Comparison of ENCODE assay signal across 17 mouse cellular contexts in the genomic region with DNA sequence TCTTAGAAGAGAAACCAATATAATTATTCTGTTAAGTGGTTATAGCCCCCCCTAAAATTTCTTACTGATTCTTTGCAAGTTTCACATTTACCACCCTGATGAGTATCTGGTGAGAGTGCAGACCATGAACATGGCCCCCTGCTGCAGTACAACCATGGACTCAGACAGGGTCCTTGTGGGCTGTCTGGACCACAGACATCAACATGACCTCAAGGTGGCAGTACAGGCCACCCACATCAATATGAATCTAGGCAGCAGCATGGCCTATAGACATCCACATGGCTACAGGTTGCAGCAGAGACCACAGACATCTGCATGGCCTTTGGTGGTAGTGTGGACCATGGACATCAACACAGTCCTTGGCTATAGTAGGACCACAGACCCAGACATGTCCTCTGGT. TPM values are rescaled to one million over a fixed set of nuclear protein-coding genes. Genes with fewer than 3 reads are reported as not detected.
DNase-seq lines count a peak whose midpoint lies in the region; ATAC-seq and TF ChIP-seq lines count a peak whose summit lies in the region.
"Had no signal": no experiment of that assay in that cellular context is flagged by ENCODE, and none has a peak within 500 bp of the region (broad histone marks: within the 10 kb centered on the region; RNA-seq: fewer than 3 reads in every experiment).

No protein-coding gene starts in this region.

- H3K9ac ChIP-seq in forebrain, embryonic 11.5 days (ENCODE audit: low read length), result no peak overlapping the region
- no peak overlapping the region for H3K9ac ChIP-seq in forebrain, embryonic 12.5 days
- H3K9ac ChIP-seq in liver, adult 2 months (ENCODE audit: low read depth, low read length), result no peak overlapping the region
- no peak overlapping the region for H3K9ac ChIP-seq in liver, embryonic 11.5 days (ENCODE audit: low read depth, low read length)
- no peak overlapping the region for H3K9ac ChIP-seq in liver, embryonic 14.5 days (replicated peaks)
- H3K9ac ChIP-seq: embryonic facial prominence, embryonic 13.5 days; midbrain, embryonic 12.5 days had no signal

- peak; percentile 74 for TF ChIP-seq CTCF in liver, adult 2 months (IDR thresholded peaks at IDR 0.05; ENCODE audit: low read depth, low read length)
- TF ChIP-seq CTCF in liver, embryonic 14.5 days (IDR thresholded peaks at IDR 0.05; ENCODE audit: low read depth), result peak; percentile 56

- no peak for DNase-seq in forebrain, embryonic 11.5 days (ENCODE audit: low spot score)
- peak; percentile 51 for DNase-seq in liver, adult 2 months (ENCODE audit: extremely low read depth, low read depth, low spot score)
- DNase-seq in liver, embryonic 11.5 days (ENCODE audit: low spot score), result no peak
- peak; percentile 23 for DNase-seq in ZHBTc4 (ENCODE audit: low read depth, low spot score)
- no peak for DNase-seq in liver, embryonic 14.5 days (ENCODE audit: low read depth in 3 of 3, low spot score in 3 of 3)
- no peak for DNase-seq in urinary bladder, adult 2 months (ENCODE audit: low spot score)
- no peak for DNase-seq in right cerebral cortex, postnatal 25 days
- DNase-seq: cerebellum, adult 2 months; heart, postnatal 14 days had no signal

- H3K27ac ChIP-seq in forebrain, embryonic 11.5 days (ENCODE audit: low read depth, low read length), result no peak overlapping the region
- H3K27ac ChIP-seq in forebrain, embryonic 12.5 days, result no peak overlapping the region
- no peak overlapping the region for H3K27ac ChIP-seq in liver, adult 2 months (replicated peaks; ENCODE audit: insufficient read depth, low read depth, low read length)
- no peak overlapping the region for H3K27ac ChIP-seq in liver, embryonic 11.5 days (ENCODE audit: low read depth, low read length)
- no peak overlapping the region for H3K27ac ChIP-seq in liver, embryonic 14.5 days
- H3K27ac ChIP-seq: embryonic facial prominence, embryonic 13.5 days; midbrain, embryonic 12.5 days had no signal

- no peaks in the 10 kb centered on the region for H3K9me3 ChIP-seq in forebrain, embryonic 11.5 days (ENCODE audit: control insufficient read depth, low read length)
- H3K9me3 ChIP-seq in forebrain, embryonic 12.5 days, result no peaks in the 10 kb centered on the region
- H3K9me3 ChIP-seq in liver, embryonic 11.5 days (ENCODE audit: control insufficient read depth, low read length), result no peaks in the 10 kb centered on the region
- H3K9me3 ChIP-seq in liver, embryonic 14.5 days (ENCODE audit: control insufficient read depth, low read length), result no peaks in the 10 kb centered on the region
- H3K9me3 ChIP-seq: embryonic facial prominence, embryonic 13.5 days; midbrain, embryonic 12.5 days had no signal

- ATAC-seq in forebrain, embryonic 11.5 days (replicated peaks; ENCODE audit: low FRiP score), result 0 out of 2 replicates have a peak, but pooled peaks have one; percentile 18
- ATAC-seq in forebrain, embryonic 12.5 days (ENCODE audit: low FRiP score), result no peak
- ATAC-seq in liver, embryonic 11.5 days (replicated peaks; ENCODE audit: low FRiP score), result no peak
- 0 out of 2 replicates have a peak, but pooled peaks have one; percentile 23 for ATAC-seq in liver, embryonic 14.5 days (ENCODE audit: insufficient read depth)
- ATAC-seq: Patski had no signal

- TF ChIP-seq POLR2A in liver, adult 2 months (IDR thresholded peaks at IDR 0.05; ENCODE audit: extremely low read depth, insufficient read depth, low read length), result no peak

- no peaks in the 10 kb centered on the region for H3K27me3 ChIP-seq in forebrain, embryonic 11.5 days (ENCODE audit: control insufficient read depth, insufficient read depth, low read length)
- H3K27me3 ChIP-seq in forebrain, embryonic 12.5 days, result no peaks in the 10 kb centered on the region
- no peaks in the 10 kb centered on the region; the same call in 1 of the 2 replicates for H3K27me3 ChIP-seq in liver, adult 2 months (ENCODE audit: control insufficient read depth, insufficient read depth, low read length)
- no peaks in the 10 kb centered on the region for H3K27me3 ChIP-seq in liver, embryonic 11.5 days (replicated peaks; ENCODE audit: control insufficient read depth, insufficient read depth, low read length)
- no peaks in the 10 kb centered on the region for H3K27me3 ChIP-seq in liver, embryonic 14.5 days (ENCODE audit: control insufficient read depth, insufficient read depth, low read length)
- H3K27me3 ChIP-seq: embryonic facial prominence, embryonic 13.5 days; midbrain, embryonic 12.5 days had no signal

- no peak overlapping the region for H3K4me3 ChIP-seq in forebrain, embryonic 11.5 days (ENCODE audit: low read depth, low read length)
- H3K4me3 ChIP-seq in forebrain, embryonic 12.5 days (replicated peaks), result no peak overlapping the region
- no peak overlapping the region for H3K4me3 ChIP-seq in liver, adult 2 months (ENCODE audit: insufficient read depth, low read depth, low read length)
- no peak overlapping the region for H3K4me3 ChIP-seq in liver, embryonic 11.5 days (ENCODE audit: low read depth, low read length)
- H3K4me3 ChIP-seq in liver, embryonic 14.5 days (ENCODE audit: insufficient read depth in 1 of 2, low read depth in 2 of 2, low read length in 2 of 2), result no peak overlapping the region
- H3K4me3 ChIP-seq: embryonic facial prominence, embryonic 13.5 days; midbrain, embryonic 12.5 days had no signal

- H3K36me3 ChIP-seq in forebrain, embryonic 11.5 days (ENCODE audit: control insufficient read depth, insufficient read depth, low read length), result no peaks in the 10 kb centered on the region
- H3K36me3 ChIP-seq in forebrain, embryonic 12.5 days (replicated peaks), result no peaks in the 10 kb centered on the region
- no peaks in the 10 kb centered on the region for H3K36me3 ChIP-seq in liver, adult 2 months (ENCODE audit: control insufficient read depth, insufficient read depth, low read length)
- H3K36me3 ChIP-seq in liver, embryonic 11.5 days (ENCODE audit: control insufficient read depth, insufficient read depth, low read length), result no peaks in the 10 kb centered on the region
- no peaks in the 10 kb centered on the region for H3K36me3 ChIP-seq in liver, embryonic 14.5 days (replicated peaks; ENCODE audit: control insufficient read depth, insufficient read depth, low read depth)
- H3K36me3 ChIP-seq: embryonic facial prominence, embryonic 13.5 days; midbrain, embryonic 12.5 days had no signal

- TF ChIP-seq EP300 in liver, embryonic 14.5 days (IDR thresholded peaks at IDR 0.05; ENCODE audit: low read depth), result no peak

- no peaks in the 10 kb centered on the region for H3K4me1 ChIP-seq in forebrain, embryonic 11.5 days (replicated peaks; ENCODE audit: control insufficient read depth, insufficient read depth, low read length)
- H3K4me1 ChIP-seq in forebrain, embryonic 12.5 days, result no peaks in the 10 kb centered on the region
- peaks cover 5% of the 10 kb centered on the region; the same call in 1 of the 2 replicates for H3K4me1 ChIP-seq in liver, adult 2 months (ENCODE audit: control insufficient read depth, insufficient read depth, low read length)
- no peaks in the 10 kb centered on the region for H3K4me1 ChIP-seq in liver, embryonic 11.5 days (replicated peaks; ENCODE audit: control insufficient read depth, insufficient read depth, low read length)
- no peaks in the 10 kb centered on the region for H3K4me1 ChIP-seq in liver, embryonic 14.5 days (replicated peaks; ENCODE audit: control insufficient read depth in 2 of 2, insufficient read depth in 2 of 2, low read length in 1 of 2)
- H3K4me1 ChIP-seq: embryonic facial prominence, embryonic 13.5 days; midbrain, embryonic 12.5 days had no signal

- H3K79me2 ChIP-seq in liver, adult 2 months (ENCODE audit: control insufficient read depth, insufficient read depth, low read length), result peaks cover 8% of the 10 kb centered on the region; the same call in 1 of the 2 replicates

- no peak overlapping the region for H3K4me2 ChIP-seq in forebrain, embryonic 11.5 days (ENCODE audit: low read depth, low read length, severe bottlenecking)
- no peak overlapping the region for H3K4me2 ChIP-seq in forebrain, embryonic 12.5 days
- H3K4me2 ChIP-seq in liver, embryonic 11.5 days, result no peak overlapping the region
- H3K4me2 ChIP-seq in liver, embryonic 14.5 days (ENCODE audit: low read depth), result no peak overlapping the region
- H3K4me2 ChIP-seq: embryonic facial prominence, embryonic 13.5 days; midbrain, embryonic 12.5 days had no signal

RNA-seq across cellular contexts. Expression of gene Pah, which starts 8.5 kb away (rescaled TPM):
- polyA plus RNA-seq in forebrain, embryonic 11.5 days (2014; fragmentation: Nextera tagmentation; extraction: Ambion mirVana), result not detected in 2 replicates
- polyA plus RNA-seq in forebrain, embryonic 12.5 days (2016; fragmentation: Nextera tagmentation; extraction: Ambion mirVana), result 0.12 TPM in 1 of 2 replicates, not detected in the other
- 1,376 and 1,431 TPM in 2 replicates for total RNA-seq in liver, adult 2 months (2014; rRNA removed)
- polyA plus RNA-seq in liver, adult 2 months (2012; rRNA removed), result 489 and 575 TPM in 2 replicates
- polyA plus RNA-seq in liver, embryonic 11.5 days (2014; fragmentation: Nextera tagmentation; extraction: Ambion mirVana), result 4.6 and 5.0 TPM in 2 replicates
- polyA plus RNA-seq in liver, embryonic 14.5 days (2012; rRNA removed), result 20.8 and 20.9 TPM in 2 replicates
- polyA plus RNA-seq in liver, embryonic 14.5 days (2014; fragmentation: Nextera tagmentation; extraction: Ambion mirVana), result 31.6 and 33.2 TPM in 2 replicates
- polyA plus RNA-seq in urinary bladder, adult 2 months (2012; rRNA removed), result not detected in 2 replicates
- total RNA-seq: layer of hippocampus, adult 8-10 months had no signal
- polyA plus RNA-seq: C2C12; embryonic facial prominence, embryonic 13.5 days; limb, embryonic 14.5 days; midbrain, embryonic 12.5 days; neural tube, embryonic 14.5 days; Patski had no signal

RNA-seq across cellular contexts. Expression of gene Ascl1, which starts 19.6 kb away (rescaled TPM):
- 60.6 and 69.9 TPM in 2 replicates for polyA plus RNA-seq in forebrain, embryonic 11.5 days (2014; fragmentation: Nextera tagmentation; extraction: Ambion mirVana)
- polyA plus RNA-seq in forebrain, embryonic 12.5 days (2016; fragmentation: Nextera tagmentation; extraction: Ambion mirVana), result 62.3 and 75.3 TPM in 2 replicates
- not detected in 2 replicates for total RNA-seq in liver, adult 2 months (2014; rRNA removed)
- not detected in 2 replicates for polyA plus RNA-seq in liver, adult 2 months (2012; rRNA removed)
- polyA plus RNA-seq in liver, embryonic 11.5 days (2014; fragmentation: Nextera tagmentation; extraction: Ambion mirVana), result 0.78 and 0.91 TPM in 2 replicates
- polyA plus RNA-seq in liver, embryonic 14.5 days (2012; rRNA removed), result 0.03 and 0.09 TPM in 2 replicates
- polyA plus RNA-seq in liver, embryonic 14.5 days (2014; fragmentation: Nextera tagmentation; extraction: Ambion mirVana), result not detected in 2 replicates
- 0.11 and 0.22 TPM in 2 replicates for polyA plus RNA-seq in urinary bladder, adult 2 months (2012; rRNA removed)
- polyA plus RNA-seq: C2C12, Patski had no signal

Comparison
In these comparisons a context has a peak if more than half of its experiments do, and no peak if none do; other contexts are left out.
1. ATAC-seq: peak in forebrain, embryonic 11.5 days (single experiment) and liver, embryonic 14.5 days (single experiment); none in forebrain, embryonic 12.5 days (single experiment) and liver, embryonic 11.5 days (single experiment).
2. DNase-seq: peak in liver, adult 2 months (single experiment) and ZHBTc4 (single experiment); none in forebrain, embryonic 11.5 days (single experiment), liver, embryonic 11.5 days (single experiment), liver, embryonic 14.5 days (0 of 3), urinary bladder, adult 2 months (single experiment) and right cerebral cortex, postnatal 25 days (single experiment).
3. RNA of gene Pah, which starts 8.5 kb away (polyA plus RNA-seq): 489 to 575 TPM in liver, adult 2 months; 20.8 to 33.2 TPM in liver, embryonic 14.5 days, 4.6 to 5.0 TPM in liver, embryonic 11.5 days, 0.12 TPM in forebrain, embryonic 12.5 days, not detected in forebrain, embryonic 11.5 days and not detected in urinary bladder, adult 2 months; every median in the first group is over 10 times any median in the second.
4. RNA of gene Ascl1, which starts 19.6 kb away (polyA plus RNA-seq): 62.3 to 75.3 TPM in forebrain, embryonic 12.5 days and 60.6 to 69.9 TPM in forebrain, embryonic 11.5 days; 0.78 to 0.91 TPM in liver, embryonic 11.5 days, 0.11 to 0.22 TPM in urinary bladder, adult 2 months, 0.03 to 0.09 TPM in liver, embryonic 14.5 days and not detected in liver, adult 2 months; every median in the first group is over 10 times any median in the second.